Mouse (Mus musculus) testis, adult 2 months (tissue): ENCODE results near the gene Pan2.

ENCODE experiments used
- CTCF ChIP-seq: fragments of 200-500 bp; IDR thresholded peaks from 2 replicates; pipeline ENCODE4 v1.5.1; 2012; ENCODE audit warnings: low read depth, mild to moderate bottlenecking, inconsistent platforms, low read length, moderate library complexity; ENCODE audit not compliant: control insufficient read depth, insufficient read depth, insufficient replicate concordance
- POLR2A ChIP-seq: fragments of 200-500 bp; IDR thresholded peaks from 2 replicates; pipeline ENCODE4 v1.6.1; 2012; ENCODE audit warnings: low read depth, mild to moderate bottlenecking, inconsistent platforms, low read length, moderate library complexity; ENCODE audit not compliant: control insufficient read depth

- TF ChIP-seq POLR2A (no peak), CTCF (no peak)
Measured at GRCm38 (mm10) chr10:128259946-128260345, 43.2 kb upstream of the Pan2 start.
